Mouse (Mus musculus): Measurements from ENCODE around the gene Tuba1c.
"Not testable (repeated sequence)": the region's sequence is repeated elsewhere in the genome, so short reads cannot be mapped to it uniquely, and the experiment has no call there.

The Tuba1c gene

DNA sequence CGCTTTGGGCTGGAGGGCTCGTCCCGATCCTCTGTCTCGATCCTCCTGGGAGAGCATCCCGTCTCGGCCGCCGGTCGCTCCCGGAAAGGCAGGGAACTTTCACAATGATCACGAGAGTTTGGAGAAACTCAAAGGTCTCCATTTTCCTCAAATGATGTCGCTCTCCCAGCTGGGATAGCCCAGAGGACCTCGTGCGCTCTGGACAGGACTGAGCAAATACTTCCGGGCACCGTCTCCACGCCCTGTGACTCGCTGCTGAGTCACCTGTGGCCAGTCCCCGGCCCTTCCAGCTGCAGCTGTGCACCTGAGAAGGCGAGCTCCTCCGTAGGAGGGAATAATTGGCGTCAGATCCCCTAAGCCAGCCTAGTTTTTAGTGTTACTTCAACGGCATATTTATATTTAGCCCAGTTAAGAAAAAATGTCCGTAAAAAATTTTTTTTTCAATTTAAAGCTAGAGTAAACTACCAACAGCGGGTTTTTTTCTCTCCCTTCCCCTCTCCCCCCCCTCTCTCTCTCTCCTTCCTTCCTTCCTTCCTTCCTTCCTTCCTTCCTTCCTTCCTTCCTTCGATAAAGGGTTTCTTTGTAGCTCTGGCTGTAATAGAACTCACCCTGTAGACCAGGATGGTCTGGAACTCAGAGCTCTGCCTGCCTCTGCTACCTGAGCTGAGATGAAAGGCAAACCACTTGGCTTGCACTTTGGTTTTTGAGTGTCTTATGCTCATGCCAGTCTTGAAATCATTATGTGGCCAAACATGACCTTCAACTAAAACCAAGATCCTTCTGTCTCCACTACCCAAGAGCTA is 1.1 kb downstream of the Tuba1c start:
- in situ Hi-C loops (cut with MboI): no loop called here

DNA sequence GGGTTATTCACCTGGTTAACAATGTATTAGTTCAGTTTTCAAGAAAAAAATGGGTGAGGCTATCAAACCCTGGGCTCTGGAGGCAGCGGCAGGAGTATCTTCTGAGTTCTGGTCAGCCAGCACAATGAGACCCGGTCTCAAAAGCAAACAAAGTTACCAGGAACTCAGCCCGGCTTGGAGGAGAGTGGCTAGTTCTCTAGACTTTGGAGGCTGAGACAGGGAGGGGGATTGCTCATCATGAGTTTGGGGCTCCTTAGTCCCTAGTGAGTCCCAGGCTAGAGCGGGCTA is 1.6 kb downstream of the Tuba1c start:
- in situ Hi-C loops (cut with MboI): no loop called here

GRCm38 (mm10) chr15:99032041-99032725 is 2.5 kb downstream of the Tuba1c start:
- in situ Hi-C loops (cut with MboI): no loop called here

DNA sequence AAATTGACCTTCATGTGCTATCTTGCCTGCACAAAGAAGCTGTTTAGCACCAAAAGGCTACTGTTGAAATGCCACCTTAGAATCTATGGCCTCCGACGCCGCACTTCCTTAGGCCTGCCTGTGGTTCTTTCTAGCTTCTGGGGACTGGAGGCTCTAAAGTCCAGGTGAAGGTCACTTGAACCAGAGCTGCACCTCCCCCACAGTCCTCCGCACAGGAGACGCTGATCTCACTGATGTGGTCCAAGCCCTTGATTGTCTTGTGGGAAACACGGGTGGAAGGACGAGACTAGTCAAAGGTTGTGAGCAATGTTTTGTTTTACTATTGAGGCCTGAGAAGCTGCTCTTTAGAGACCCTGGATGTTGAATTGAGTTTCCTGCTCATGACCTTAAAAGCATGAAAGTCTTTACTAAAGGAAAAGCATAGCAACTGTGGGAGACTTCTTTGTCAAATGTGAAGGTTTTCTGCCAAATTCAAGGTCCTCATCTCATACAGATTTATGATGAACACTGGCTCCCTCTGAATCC is 3.1 kb downstream of the Tuba1c start:
- in situ Hi-C loops (cut with MboI): no loop called here

GRCm38 (mm10) chr15:99033498-99034270 is 4.0 kb downstream of the Tuba1c start:
- in situ Hi-C loops (cut with MboI): no loop called here

- in situ Hi-C loops (cut with MboI): no loop called here
These were observed 5.7 kb downstream of the Tuba1c start for GRCm38 (mm10) chr15:99035431-99035830.

- in situ Hi-C loops (cut with MboI): no loop called here
These were observed 6.7 kb downstream of the Tuba1c start for GRCm38 (mm10) chr15:99036249-99036905.

DNA sequence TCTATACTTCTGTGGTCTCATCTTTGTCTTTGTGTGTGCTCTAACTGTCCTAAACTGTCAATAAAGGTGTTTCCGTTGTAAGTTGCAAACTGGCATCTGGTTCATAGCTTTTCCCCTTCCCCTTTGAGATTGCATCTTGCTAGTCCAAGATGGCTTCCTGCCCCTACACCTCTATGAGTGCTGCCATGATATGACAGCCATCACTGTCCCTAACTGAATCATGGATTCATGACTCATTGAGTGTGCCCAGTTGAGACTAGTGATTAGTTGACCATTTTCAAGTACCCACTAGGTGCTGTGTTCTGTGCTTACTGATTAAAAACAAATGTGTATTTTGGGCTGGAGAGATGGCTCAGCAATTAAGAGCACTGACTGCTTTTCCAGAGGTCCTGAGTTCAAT is 8.3 kb downstream of the Tuba1c start:
- in situ Hi-C loops (cut with MboI): no loop called here

DNA sequence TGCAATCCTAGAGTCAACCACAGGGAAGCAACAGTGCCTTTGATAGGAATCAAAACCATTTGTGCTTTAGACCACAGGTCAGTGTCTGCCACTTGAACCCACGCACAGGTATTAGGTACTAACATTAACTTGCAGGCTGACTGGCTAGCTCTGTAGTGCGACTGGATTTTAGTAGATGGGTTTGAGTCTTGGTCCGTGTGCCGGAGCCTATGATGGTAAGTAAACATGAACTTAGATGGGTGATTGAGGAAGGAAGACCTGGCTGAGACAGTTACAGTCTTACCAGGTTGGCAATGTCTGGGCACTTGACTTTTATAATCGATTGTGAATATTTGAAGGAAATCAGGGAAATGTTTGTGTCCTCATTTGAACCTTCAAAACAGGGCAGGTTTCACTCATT is 9.1 kb downstream of the Tuba1c start:
- in situ Hi-C loops (cut with MboI): no loop called here

DNA sequence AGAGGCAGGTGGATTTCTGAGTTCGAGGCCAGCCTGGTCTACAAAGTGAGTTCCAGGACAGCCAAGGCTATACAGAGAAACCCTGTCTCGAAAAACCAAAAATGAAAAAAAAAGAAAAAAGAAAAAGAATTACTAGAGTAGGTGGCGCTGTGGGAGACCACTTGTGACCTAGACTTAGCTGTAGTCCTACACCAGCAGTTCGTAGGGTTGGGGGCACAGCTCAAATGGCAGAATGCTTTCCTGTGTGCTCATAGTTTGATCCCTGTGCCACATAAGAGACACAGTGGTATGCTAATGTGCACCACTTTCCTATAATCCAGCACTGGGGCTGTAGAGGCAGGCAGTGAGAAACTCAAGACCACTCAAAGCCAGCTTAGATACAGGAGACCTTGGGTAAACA is 9.6 kb downstream of the Tuba1c start:
- in situ Hi-C loops (cut with MboI): no loop called here

GRCm38 (mm10) chr15:99039996-99040919 is 10.6 kb downstream of the Tuba1c start:
- in situ Hi-C loops (cut with MboI): no loop called here

DNA sequence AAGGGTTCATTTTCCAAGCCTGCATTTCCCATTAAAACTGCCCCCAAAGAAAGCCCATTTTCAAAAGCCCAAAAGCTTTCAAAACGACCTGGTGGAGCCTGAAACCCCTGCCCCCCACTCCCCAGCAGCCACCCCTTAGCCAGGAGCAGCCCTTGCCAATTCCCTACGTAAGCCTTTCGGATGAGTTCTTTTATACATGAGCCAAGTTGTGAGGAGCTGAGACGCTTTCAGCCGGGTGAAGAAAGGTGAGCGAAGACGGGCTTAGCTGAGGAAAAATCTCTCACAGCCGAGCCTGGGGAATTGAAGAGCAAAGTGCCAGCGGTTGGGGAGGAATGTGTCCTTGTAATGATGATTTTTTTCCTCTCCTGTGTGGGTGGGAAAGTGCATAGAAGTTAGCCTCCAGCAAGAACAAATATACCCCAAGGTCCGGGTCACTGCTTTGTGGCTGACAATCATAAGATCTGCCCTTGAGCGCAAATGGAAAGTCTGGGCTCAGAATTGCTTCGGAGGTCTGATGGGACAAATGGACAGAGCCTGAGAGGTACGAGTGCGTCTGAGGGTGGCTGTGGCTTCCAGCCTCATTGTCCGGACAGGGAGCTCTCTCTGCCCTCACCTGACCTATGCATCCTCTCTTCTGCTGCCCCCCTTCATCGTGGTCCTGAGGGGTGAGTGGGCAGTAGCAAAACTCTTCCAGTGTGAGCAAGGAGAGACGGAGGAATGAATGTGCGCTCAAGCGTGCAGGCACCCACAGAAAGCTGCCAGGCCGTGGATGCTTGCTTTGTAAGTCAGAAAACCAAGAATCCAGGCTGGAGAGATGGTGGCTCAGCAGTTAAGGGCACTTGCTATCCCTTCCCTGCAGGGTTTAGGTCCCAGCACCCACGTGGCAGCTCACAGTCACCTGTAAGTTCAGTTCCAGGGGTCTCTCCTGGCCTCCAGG is 11.5 kb downstream of the Tuba1c start:
- in situ Hi-C loops (cut with MboI): no loop called here

DNA sequence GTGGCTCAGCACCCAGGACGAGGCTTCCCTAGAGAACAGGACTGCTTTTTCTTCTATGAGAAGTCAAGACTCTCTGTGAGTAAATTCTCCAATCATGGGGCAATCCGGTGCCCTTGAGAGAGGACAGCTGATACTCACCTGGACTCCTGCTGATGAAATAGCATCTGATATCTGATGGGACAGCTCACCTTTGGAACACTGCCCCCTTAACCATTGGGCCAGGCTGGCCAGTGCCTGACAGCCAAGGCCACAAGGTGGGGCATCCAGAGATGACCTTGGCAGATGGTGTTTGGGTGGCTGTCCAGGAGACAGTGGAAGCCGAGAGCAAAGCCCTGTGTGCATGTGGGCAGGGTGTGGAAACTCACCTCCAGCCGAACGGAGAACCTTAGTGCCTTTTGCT is 12.6 kb downstream of the Tuba1c start:
- in situ Hi-C loops (cut with MboI): no loop called here

DNA sequence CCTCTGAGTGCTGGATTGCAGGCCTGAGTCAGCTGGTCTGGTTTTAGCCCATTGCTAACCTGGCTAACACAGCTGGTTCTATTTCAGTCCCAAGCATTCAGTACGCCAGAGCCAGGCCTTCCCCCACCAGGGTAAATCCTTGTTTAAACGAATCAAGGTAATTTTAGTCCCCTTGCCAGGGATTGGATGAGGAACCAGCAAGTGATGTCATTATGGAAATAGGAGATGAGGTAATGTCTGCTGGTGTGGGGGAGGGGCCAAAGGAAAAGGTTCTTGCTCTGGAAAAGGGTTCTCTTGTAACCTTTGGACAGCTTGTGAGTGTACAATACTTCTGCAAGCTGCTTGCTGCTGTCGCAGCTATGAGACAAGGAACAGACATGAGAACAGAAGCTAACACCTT is 15.2 kb downstream of the Tuba1c start:
- in situ Hi-C loops (cut with MboI): no loop called here

- in situ Hi-C loops (cut with MboI): not testable (repeated sequence)
These were observed 16.0 kb downstream of the Tuba1c start for GRCm38 (mm10) chr15:99045734-99046133.

DNA sequence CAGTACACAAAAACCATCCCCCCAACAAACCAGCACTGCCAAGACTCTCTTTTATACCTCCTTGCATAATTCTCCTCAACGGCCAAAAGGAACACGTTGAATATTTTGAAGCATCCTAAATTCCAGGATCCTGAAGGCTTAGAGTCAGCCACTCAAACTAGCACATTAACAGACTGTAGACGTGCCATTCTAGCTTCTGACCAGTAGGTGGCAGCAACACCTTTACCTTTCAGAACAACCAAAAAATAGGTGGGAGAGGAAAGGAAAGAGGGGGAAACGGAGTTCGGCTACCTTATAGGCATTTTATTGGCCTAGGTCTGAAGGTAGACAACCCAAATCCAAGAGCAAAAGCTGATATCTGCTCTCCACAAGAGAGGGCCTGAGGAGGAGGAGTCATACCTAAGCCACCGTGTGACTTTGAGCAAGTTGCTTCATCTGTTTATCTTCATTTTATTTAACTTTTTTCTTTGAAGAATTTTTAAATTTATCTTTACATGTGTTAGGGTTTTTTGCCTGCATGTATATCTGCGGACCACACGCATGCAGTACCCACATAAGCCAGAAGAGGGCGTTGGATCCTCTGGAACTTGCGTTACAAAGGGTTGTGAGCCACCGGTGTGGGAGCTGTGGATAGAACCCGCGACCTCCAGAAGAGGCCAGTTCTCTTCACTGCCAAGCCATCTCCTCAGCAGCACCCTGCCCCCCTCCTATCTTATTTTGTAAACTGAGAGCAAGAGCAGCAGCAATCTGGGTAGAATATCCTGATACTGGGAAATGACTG is 20.0 kb downstream of the Tuba1c start:
- in situ Hi-C loops (cut with MboI): no loop called here

DNA sequence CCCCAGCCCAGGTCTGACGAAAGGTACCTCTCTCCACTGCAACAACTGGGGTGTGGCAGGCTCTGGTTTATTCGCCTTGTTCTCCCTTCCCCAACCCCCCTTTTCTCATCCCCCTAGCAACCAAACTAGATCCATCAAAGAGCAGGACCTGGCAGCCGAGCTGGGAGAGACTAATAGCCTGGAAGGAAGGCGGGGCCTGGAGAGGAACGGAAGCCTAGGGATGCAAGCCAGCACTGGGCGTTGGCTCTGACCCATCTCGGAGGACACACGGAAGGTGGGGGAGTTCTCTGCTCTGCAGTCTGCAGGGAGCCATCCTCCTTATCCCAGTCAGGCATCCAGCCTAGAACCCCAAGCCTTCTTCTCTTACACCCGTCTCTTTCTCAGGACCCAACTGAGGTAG is 23.7 kb downstream of the Tuba1c start:
- in situ Hi-C loops (cut with MboI): no loop called here

- in situ Hi-C loops (cut with MboI): no loop called here
These were observed 25.3 kb downstream of the Tuba1c start, which contains the start of gene Prph for GRCm38 (mm10) chr15:99055040-99055439. Gene Prph (plus strand): TSS chr15:99055174.

DNA sequence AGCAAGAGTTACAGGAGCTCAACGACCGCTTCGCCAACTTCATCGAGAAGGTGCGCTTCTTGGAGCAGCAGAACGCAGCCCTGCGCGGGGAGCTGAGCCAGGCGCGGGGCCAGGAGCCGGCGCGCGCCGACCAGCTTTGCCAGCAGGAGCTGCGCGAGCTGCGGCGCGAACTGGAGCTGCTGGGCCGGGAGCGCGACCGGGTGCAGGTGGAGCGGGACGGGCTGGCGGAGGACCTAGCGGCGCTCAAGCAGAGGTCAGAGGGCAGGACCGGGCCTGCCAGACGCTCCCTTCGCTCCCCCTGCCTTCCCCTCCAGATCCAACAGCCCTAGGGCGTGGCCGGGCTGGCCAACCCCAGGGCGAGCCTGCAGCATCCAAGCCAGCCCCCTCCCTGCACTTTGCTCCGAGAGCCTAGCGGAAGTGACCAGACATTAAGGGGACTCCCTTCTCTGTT is 25.8 kb downstream of the Tuba1c start:
- in situ Hi-C loops (cut with MboI): no loop called here

Measured in mature B cell (primary cell).